Mouse (Mus musculus) spleen, adult 2 months (tissue): Measurements from ENCODE around the gene Slc39a11.

Experiments used
- CTCF ChIP-seq: fragments of 200-500 bp; IDR thresholded peaks from 2 replicates; pipeline ENCODE4 v1.5.1; 2011; ENCODE audit warnings: mild to moderate bottlenecking, inconsistent platforms; ENCODE audit not compliant: insufficient read depth, insufficient read length, insufficient replicate concordance; ENCODE audit errors: extremely low read depth
- POLR2A ChIP-seq: fragments of 200-500 bp; IDR thresholded peaks from 2 replicates; pipeline ENCODE4 v1.6.1; 2011; ENCODE audit warnings: low read depth, low read length, inconsistent platforms

DNA sequence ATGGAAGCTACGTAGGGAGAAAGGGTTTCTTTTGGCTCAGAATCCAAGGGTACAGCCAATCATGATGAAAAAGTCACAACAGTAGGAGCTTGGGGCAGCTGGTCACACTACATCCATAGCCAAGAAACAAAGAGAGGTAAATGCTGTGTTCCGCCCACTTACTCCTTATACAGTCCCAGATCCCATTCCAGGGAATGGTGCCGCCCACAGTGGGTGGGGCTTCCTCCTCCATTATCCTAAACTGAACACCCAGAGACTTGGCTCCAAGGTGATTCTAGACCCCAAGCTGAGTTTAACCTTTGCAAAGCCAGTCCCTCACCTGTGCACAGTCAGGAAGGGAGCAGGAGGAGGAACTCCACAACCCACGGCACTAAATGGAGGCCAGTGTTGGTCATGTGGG lies 72.7 kb downstream of the Slc39a11 start:
- TF ChIP-seq CTCF: no peak
- no peak for TF ChIP-seq POLR2A
